Mouse (Mus musculus) gastrocnemius, postnatal 14 days (tissue): ENCODE measurements around the gene Raet1e. TPM values are rescaled to one million over a fixed set of nuclear protein-coding genes. Genes with fewer than 3 reads are reported as not detected.
"Not testable (repeated sequence)": the region's sequence is repeated elsewhere in the genome, so short reads cannot be mapped to it uniquely, and the experiment has no call there.

Experiments
- DNase-seq: peaks from one replicate; pipeline ENCODE4 v3.0.0; 2021; ENCODE audit warnings: mixed read lengths
- intact Hi-C: fragments of 180-260 bp; cut with DNase I; formaldehyde crosslinking; loops from one replicate; pipeline ENCODE4 v1.15.1; 2025; ENCODE audit warnings: low total_unique reads
- total RNA-seq, 2 experiments: library from RNA; stranded (reverse); gene quantifications; 2 replicates each; pipeline ENCODE4 v1.2.3; 2021

Gene Raet1e
- total RNA-seq, 2 experiments from 2014 or later, result 0.29 to 0.47 TPM

GRCm38 (mm10) chr10:22353548-22354195, 195.3 kb downstream of the Raet1e start:
- DNase-seq, intact Hi-C loops: not testable (repeated sequence)

GRCm38 (mm10) chr10:22354196-22354574, 195.8 kb downstream of the Raet1e start:
- intact Hi-C loops, result not testable (repeated sequence)

GRCm38 (mm10) chr10:22357373-22357772, 199.0 kb downstream of the Raet1e start:
- intact Hi-C loops, DNase-seq: not testable (repeated sequence)

More at GRCm38 (mm10) chr10:22354196-22354574, 195.8 kb downstream of the Raet1e start:
- DNase-seq, result not testable (repeated sequence)

- intact Hi-C loops, DNase-seq: not testable (repeated sequence)
Observed at GRCm38 (mm10) chr10:22360252-22360651, 201.9 kb downstream of the Raet1e start, which contains the start of gene Raet1d. Gene Raet1d (plus strand): TSS chr10:22360552.

- intact Hi-C loops, DNase-seq: not testable (repeated sequence)
Observed at GRCm38 (mm10) chr10:22360957-22361356, 202.6 kb downstream of the Raet1e start.

GRCm38 (mm10) chr10:22361415-22362352, 203.3 kb downstream of the Raet1e start:
- DNase-seq, intact Hi-C loops: not testable (repeated sequence)

GRCm38 (mm10) chr10:22362466-22362865, 204.1 kb downstream of the Raet1e start:
- DNase-seq, intact Hi-C loops: not testable (repeated sequence)

- DNase-seq, intact Hi-C loops: not testable (repeated sequence)
Observed at GRCm38 (mm10) chr10:22364915-22365314, 206.5 kb downstream of the Raet1e start.

GRCm38 (mm10) chr10:22381226-22381625, 222.9 kb downstream of the Raet1e start:
- intact Hi-C loops, DNase-seq: not testable (repeated sequence)

GRCm38 (mm10) chr10:22390146-22390545, 231.8 kb downstream of the Raet1e start:
- intact Hi-C loops, DNase-seq: not testable (repeated sequence)

- intact Hi-C loops, DNase-seq: not testable (repeated sequence)
Observed at GRCm38 (mm10) chr10:22391616-22392015, 233.2 kb downstream of the Raet1e start.

GRCm38 (mm10) chr10:22393028-22393824, 234.9 kb downstream of the Raet1e start:
- intact Hi-C loops, DNase-seq: not testable (repeated sequence)

GRCm38 (mm10) chr10:22396680-22397079, 238.3 kb downstream of the Raet1e start:
- intact Hi-C loops, DNase-seq: not testable (repeated sequence)

GRCm38 (mm10) chr10:22402225-22402917, 244.0 kb downstream of the Raet1e start:
- peak; percentile 29 for DNase-seq
- intact Hi-C loops, result not testable (repeated sequence)

- DNase-seq, result peak; percentile 14
- intact Hi-C loops, result not testable (repeated sequence)
Observed at GRCm38 (mm10) chr10:22413702-22414494, 255.5 kb downstream of the Raet1e start.
